Mouse (Mus musculus): Measurements from ENCODE around the gene Rps6ka2. TPM values are rescaled to one million over a fixed set of nuclear protein-coding genes. Genes with fewer than 3 reads are reported as not detected.

Rps6ka2 gene
- polyA plus RNA-seq, 1 experiment from 2014 or later = 18.7 TPM

DNA sequence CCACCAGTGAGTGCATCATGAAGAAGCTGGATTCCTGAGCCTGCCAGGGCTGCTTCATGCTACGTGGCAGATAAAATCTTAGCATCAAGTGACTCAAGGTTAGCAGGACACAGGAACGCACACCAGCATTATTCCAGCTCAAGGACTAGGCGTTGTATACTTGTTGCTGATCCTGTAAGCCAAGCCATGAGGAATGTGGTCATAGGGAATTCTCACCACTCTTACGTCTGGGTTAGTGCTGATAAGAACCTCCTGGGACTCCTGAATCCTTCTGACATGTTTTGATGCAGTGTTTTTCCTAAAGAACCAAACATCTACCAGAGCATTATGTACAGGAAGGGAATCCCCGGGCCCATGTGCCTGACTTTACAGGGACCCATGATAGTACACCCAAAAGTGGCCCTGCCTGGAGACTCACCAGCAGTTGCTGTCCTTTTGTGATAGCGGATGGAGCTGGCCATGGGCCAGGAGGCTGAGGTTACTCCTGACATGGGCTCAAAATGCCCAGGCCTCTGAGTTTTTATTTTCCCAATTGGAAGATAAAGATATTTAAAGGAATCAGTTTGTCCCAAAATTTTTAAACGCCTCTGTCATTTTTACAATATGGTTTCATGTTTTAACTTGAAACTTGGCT, 25.9 kb upstream of the Rps6ka2 start:
- H3K9ac ChIP-seq (ENCODE audit: low read depth, low read length) = no peak overlapping the region
- H3K4me2 ChIP-seq (ENCODE audit: low read length) = no peak overlapping the region
- H3K9me3 ChIP-seq (ENCODE audit: control insufficient read depth, low read length) = no peaks in the 10 kb centered on the region
- H3K27ac ChIP-seq (ENCODE audit: low read depth, low read length) = no peak overlapping the region
- H3K36me3 ChIP-seq (ENCODE audit: control insufficient read depth, insufficient read depth, low read length) = no peaks in the 10 kb centered on the region
- ATAC-seq = no peak
- WGBS = 86% methylated on average over 7 of the region's 7 CpGs
- H3K4me3 ChIP-seq (ENCODE audit: low read length) = no peak overlapping the region
- no peaks in the 10 kb centered on the region for H3K27me3 ChIP-seq (replicated peaks; ENCODE audit: control insufficient read depth, insufficient read depth, low read length)
- no peaks in the 10 kb centered on the region for H3K4me1 ChIP-seq (ENCODE audit: control insufficient read depth, insufficient read depth, low read depth, low read length)

DNA sequence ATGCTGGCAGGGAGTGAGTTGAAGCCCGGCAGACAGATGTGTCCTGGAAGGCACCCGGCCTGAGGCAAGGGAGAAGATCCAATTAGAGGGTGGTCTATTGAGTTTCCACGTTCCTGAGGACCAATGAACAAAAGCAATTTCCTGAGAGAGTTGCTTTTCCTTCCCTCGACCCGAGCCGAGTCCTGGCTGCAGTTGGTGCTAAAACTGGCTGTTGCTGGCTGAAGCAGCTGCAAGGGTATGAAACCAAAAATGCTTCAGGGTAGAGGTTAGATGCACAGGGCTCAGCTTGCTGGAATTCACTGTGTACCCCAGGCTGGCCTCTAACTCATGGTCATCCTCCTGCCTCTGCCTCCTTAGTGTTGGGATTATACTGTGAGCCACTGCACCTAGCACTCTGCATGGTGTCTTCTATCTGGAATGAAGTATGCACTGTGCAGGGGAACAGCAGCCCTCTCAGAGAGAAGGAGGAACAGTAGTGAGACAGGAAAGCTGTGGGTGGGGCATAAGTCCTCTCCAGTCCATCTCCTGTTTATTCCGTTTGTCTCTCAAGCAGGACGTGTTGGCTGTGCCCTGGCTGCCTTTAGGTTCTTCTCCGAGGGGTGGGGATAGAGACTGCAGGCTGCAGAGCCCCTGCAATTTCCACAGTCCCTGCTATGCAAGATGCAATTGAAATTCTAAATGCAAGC, 24.4 kb upstream of the Rps6ka2 start:
- no peaks in the 10 kb centered on the region for H3K9me3 ChIP-seq (ENCODE audit: control insufficient read depth, low read length)
- WGBS = 56% methylated on average over 9 of the region's 9 CpGs
- no peak overlapping the region for H3K9ac ChIP-seq (ENCODE audit: low read depth, low read length)
- H3K27ac ChIP-seq (ENCODE audit: low read depth, low read length) = no peak overlapping the region
- no peak for ATAC-seq
- H3K4me1 ChIP-seq (ENCODE audit: control insufficient read depth, insufficient read depth, low read depth, low read length) = no peaks in the 10 kb centered on the region
- H3K4me3 ChIP-seq (ENCODE audit: low read length) = no peak overlapping the region
- no peaks in the 10 kb centered on the region for H3K36me3 ChIP-seq (ENCODE audit: control insufficient read depth, insufficient read depth, low read length)
- H3K27me3 ChIP-seq (replicated peaks; ENCODE audit: control insufficient read depth, insufficient read depth, low read length) = no peaks in the 10 kb centered on the region
- H3K4me2 ChIP-seq (ENCODE audit: low read length) = no peak overlapping the region

DNA sequence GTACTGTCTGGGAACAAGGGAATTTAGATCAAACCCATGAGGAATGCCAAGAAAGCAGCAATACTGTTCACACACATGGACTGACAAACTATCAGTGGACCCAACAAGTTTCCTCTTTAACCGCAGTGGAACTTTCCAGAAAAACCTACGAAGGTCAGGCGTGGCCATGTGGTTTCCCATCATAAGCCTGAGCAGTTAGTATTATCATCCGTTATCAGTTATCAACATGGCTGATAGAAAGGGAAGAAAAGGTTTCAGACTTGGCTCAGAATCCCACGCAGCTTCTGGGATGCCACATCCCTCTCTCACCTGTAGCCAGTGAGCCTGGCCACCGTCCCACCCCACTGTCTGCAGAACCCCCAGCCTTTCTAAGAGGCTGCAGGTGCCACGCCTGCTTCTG, 23.4 kb upstream of the Rps6ka2 start:
- 91% methylated on average over 7 of the region's 7 CpGs for WGBS
- no peak for ATAC-seq
- Histone ChIP-seq H3K27me3 (replicated peaks; ENCODE audit: control insufficient read depth, insufficient read depth, low read length) (no peaks in the 10 kb centered on the region), H3K4me1 (ENCODE audit: control insufficient read depth, insufficient read depth, low read depth, low read length) (no peaks in the 10 kb centered on the region), H3K9ac (ENCODE audit: low read depth, low read length) (no peak overlapping the region), H3K36me3 (ENCODE audit: control insufficient read depth, insufficient read depth, low read length) (no peaks in the 10 kb centered on the region), H3K9me3 (ENCODE audit: control insufficient read depth, low read length) (no peaks in the 10 kb centered on the region), H3K27ac (ENCODE audit: low read depth, low read length) (no peak overlapping the region), H3K4me2 (ENCODE audit: low read length) (no peak overlapping the region), H3K4me3 (ENCODE audit: low read length) (no peak overlapping the region)

DNA sequence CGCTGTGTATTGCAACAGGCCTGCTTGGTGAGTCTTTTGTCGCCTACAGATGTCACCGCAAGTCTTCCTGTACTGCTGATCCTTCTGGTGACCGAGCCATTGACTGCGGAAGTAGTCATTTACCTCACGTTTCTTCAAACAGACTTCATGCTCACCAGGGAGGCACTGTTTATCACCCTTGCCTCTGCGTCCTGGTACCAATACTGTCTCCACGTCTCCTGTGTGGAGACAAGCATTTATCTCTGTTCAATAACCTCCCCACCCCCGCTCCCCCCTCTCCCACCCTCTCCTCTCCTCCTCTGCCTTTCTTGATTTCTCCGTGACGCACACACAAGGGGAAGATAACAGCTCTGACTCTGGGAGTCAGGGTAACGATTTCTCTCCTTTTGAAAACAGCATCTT, 22.0 kb upstream of the Rps6ka2 start:
- 44% methylated on average over 12 of the region's 12 CpGs for WGBS
- H3K4me1 ChIP-seq (ENCODE audit: control insufficient read depth, insufficient read depth, low read depth, low read length) = no peaks in the 10 kb centered on the region; the same call in 1 of the 2 replicates
- H3K36me3 ChIP-seq (ENCODE audit: control insufficient read depth, insufficient read depth, low read length) = no peaks in the 10 kb centered on the region
- H3K4me2 ChIP-seq (ENCODE audit: low read length) = no peak overlapping the region
- no peak overlapping the region for H3K4me3 ChIP-seq (ENCODE audit: low read length)
- ATAC-seq = no peak
- H3K9me3 ChIP-seq (ENCODE audit: control insufficient read depth, low read length) = no peaks in the 10 kb centered on the region
- H3K27ac ChIP-seq (ENCODE audit: low read depth, low read length) = no peak overlapping the region
- H3K27me3 ChIP-seq (replicated peaks; ENCODE audit: control insufficient read depth, insufficient read depth, low read length) = no peaks in the 10 kb centered on the region
- H3K9ac ChIP-seq (ENCODE audit: low read depth, low read length) = no peak overlapping the region

DNA sequence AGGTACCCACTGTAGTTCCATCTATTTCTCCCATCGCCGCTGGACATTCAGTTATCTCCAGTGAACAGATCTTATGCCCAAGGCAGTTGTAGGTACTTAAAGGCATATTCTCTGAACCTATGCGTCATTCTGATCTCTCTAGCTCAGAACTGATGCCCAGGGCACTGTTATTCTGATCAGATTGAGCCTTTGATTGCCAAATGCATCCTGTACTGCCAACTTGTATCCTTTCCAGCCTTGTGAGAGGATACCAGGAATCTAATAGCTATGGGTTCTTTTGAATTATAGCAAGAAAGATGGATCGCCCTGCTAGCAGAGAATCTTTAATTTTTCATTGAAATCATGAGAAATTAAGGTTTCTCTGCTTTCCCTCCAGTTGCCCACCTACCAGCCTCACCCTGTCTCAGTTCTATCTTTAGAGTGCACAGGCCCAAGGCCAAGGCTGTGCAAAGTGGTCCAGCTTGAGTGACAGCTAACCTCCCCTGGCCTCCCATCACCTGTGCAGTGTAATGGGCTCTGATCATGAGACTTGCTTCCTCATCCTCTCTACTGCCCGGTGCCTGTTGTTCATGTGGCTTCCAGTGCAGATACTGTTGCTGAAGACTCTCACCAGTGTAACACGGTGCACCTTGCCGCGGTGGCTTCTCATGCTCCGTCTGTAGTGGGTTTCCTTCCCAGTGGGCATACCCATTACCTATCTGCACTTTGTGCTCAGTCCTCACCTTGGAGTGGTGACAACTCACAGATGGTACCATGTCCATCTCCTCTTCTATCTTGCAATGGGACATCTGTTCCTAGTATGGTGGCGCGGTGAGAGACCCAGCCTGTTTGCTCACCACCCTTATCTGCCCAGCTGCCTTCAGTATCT, 20.4 kb upstream of the Rps6ka2 start:
- H3K9ac ChIP-seq (ENCODE audit: low read depth, low read length) = no peak overlapping the region
- H3K9me3 ChIP-seq (ENCODE audit: control insufficient read depth, low read length) = no peaks in the 10 kb centered on the region
- H3K27me3 ChIP-seq (replicated peaks; ENCODE audit: control insufficient read depth, insufficient read depth, low read length) = no peaks in the 10 kb centered on the region
- H3K4me3 ChIP-seq (ENCODE audit: low read length) = no peak overlapping the region
- 93% methylated on average over 11 of the region's 11 CpGs for WGBS
- H3K4me2 ChIP-seq (ENCODE audit: low read length) = no peak overlapping the region
- H3K27ac ChIP-seq (ENCODE audit: low read depth, low read length) = no peak overlapping the region
- no peaks in the 10 kb centered on the region; the same call in 1 of the 2 replicates for H3K4me1 ChIP-seq (ENCODE audit: control insufficient read depth, insufficient read depth, low read depth, low read length)
- ATAC-seq = no peak
- no peaks in the 10 kb centered on the region for H3K36me3 ChIP-seq (ENCODE audit: control insufficient read depth, insufficient read depth, low read length)

DNA sequence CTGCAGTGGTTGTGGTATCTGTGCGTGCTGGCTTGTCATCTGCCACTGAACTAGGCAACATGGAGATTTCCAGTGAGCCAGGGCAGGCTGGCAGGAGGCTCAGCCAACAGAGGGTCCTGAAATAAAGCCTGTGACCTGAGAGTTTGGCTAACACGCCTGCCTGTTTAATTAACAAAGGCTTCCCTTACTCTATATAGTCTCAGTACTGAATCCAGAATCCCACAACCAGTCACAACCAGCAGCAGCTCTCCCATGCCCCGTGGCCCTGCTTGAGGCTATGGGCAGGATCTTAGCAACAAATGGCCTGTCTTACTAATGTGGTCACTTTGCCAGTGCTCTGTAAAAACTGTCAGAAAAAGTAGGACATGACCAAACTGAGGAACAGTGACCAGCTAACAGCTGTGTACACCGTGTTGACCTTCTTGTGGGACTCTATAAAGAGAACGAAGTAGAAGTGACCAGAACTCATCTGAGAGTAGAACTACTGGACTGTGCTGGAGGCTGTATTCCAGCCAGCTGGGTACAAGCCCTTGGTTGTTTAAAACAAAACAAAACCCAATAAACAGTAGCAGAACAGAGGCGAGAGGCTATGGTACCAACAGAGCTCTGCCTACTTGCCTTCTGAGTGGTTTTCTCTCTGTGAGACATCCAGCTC, 18.3 kb upstream of the Rps6ka2 start:
- Histone ChIP-seq H3K4me1 (ENCODE audit: control insufficient read depth, insufficient read depth, low read depth, low read length) (no peaks in the 10 kb centered on the region; the same call in 1 of the 2 replicates), H3K27ac (ENCODE audit: low read depth, low read length) (peak overlapping the region; percentile 2; the same call in 1 of the 2 replicates), H3K4me2 (ENCODE audit: low read length) (no peak overlapping the region), H3K4me3 (ENCODE audit: low read length) (no peak overlapping the region), H3K27me3 (replicated peaks; ENCODE audit: control insufficient read depth, insufficient read depth, low read length) (no peaks in the 10 kb centered on the region), H3K9me3 (ENCODE audit: control insufficient read depth, low read length) (no peaks in the 10 kb centered on the region), H3K36me3 (ENCODE audit: control insufficient read depth, insufficient read depth, low read length) (no peaks in the 10 kb centered on the region), H3K9ac (ENCODE audit: low read depth, low read length) (no peak overlapping the region)
- ATAC-seq = peak; percentile 89
- WGBS = 70% methylated on average over 6 of the region's 6 CpGs

DNA sequence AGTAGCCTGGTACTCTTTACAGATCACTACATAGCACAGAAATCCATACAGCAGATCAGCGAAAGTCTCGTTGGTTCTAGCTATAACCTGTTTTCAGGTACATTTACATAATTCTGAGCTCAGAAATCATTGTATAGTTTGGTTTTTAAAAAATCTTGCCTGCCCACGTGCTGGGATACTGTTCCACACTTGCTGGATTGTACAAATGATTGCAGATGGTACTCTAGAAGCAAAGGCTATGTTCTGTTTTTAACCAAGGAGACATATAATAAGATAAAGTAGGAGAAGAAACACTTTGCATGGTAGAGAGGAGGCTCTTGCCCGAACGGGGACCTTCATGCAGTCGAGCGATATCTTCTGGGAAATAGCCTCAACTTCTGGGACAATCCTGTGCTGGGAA, 17.3 kb upstream of the Rps6ka2 start:
- H3K4me3 ChIP-seq (ENCODE audit: low read length) = no peak overlapping the region
- 92% methylated on average over 7 of the region's 7 CpGs for WGBS
- peaks cover 2% of the 10 kb centered on the region for H3K4me1 ChIP-seq (ENCODE audit: control insufficient read depth, insufficient read depth, low read depth, low read length)
- H3K9ac ChIP-seq (ENCODE audit: low read depth, low read length) = no peak overlapping the region
- no peak overlapping the region for H3K27ac ChIP-seq (ENCODE audit: low read depth, low read length)
- no peak overlapping the region for H3K4me2 ChIP-seq (ENCODE audit: low read length)
- H3K36me3 ChIP-seq (ENCODE audit: control insufficient read depth, insufficient read depth, low read length) = no peaks in the 10 kb centered on the region
- no peaks in the 10 kb centered on the region for H3K27me3 ChIP-seq (replicated peaks; ENCODE audit: control insufficient read depth, insufficient read depth, low read length)
- no peak for ATAC-seq
- H3K9me3 ChIP-seq (ENCODE audit: control insufficient read depth, low read length) = no peaks in the 10 kb centered on the region

DNA sequence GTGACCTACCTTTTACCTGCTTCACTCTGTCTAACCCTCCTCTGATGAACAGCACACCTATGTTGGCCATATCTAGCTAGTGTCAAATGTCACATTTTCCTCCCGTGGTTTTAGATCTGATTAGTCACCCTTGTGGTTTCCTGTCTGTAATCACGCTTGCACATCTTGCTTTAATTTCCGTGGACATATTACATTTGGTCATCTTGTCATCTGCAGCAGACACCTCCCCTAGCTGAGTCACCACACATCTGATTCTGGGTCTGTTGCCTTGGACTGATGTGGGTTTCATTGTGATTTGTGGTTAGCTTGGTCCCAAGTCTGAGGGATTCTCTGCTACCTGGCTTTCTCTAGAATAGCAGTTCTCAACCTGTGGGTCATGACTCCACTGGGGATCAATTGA, 6.0 kb upstream of the Rps6ka2 start:
- Histone ChIP-seq H3K27ac (ENCODE audit: low read depth, low read length) (no peak overlapping the region), H3K36me3 (ENCODE audit: control insufficient read depth, insufficient read depth, low read length) (no peaks in the 10 kb centered on the region), H3K27me3 (replicated peaks; ENCODE audit: control insufficient read depth, insufficient read depth, low read length) (no peaks in the 10 kb centered on the region), H3K4me2 (ENCODE audit: low read length) (no peak overlapping the region), H3K9me3 (ENCODE audit: control insufficient read depth, low read length) (no peaks in the 10 kb centered on the region), H3K4me1 (ENCODE audit: control insufficient read depth, insufficient read depth, low read depth, low read length) (peaks cover 4% of the 10 kb centered on the region), H3K4me3 (ENCODE audit: low read length) (no peak overlapping the region), H3K9ac (ENCODE audit: low read depth, low read length) (no peak overlapping the region)
- 66% methylated on average over 3 of the region's 3 CpGs for WGBS
- ATAC-seq = no peak

DNA sequence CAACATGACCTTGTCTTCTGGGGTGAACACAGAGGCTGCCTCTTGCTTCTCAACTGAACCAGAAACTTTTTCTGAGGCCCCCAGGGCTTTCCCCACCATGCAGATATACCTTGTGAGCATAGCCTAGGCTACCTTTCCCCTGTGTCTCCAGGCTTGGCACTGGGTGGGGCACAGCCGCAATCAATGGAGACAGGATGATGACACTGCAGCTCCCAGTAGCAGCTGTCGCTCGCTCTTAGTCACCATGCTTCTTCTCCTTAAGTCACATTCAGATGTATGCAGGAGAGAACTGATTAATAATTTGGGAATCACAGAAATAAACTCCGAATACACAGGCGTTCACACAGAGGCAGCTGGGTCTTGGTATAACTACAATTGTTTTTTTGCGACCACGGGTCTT, 4.4 kb upstream of the Rps6ka2 start:
- no peak overlapping the region for H3K4me3 ChIP-seq (ENCODE audit: low read length)
- no peaks in the 10 kb centered on the region for H3K9me3 ChIP-seq (ENCODE audit: control insufficient read depth, low read length)
- peaks cover 9% of the 10 kb centered on the region for H3K4me1 ChIP-seq (ENCODE audit: control insufficient read depth, insufficient read depth, low read depth, low read length)
- H3K27ac ChIP-seq (ENCODE audit: low read depth, low read length) = no peak overlapping the region
- ATAC-seq = no peak
- no peaks in the 10 kb centered on the region for H3K27me3 ChIP-seq (replicated peaks; ENCODE audit: control insufficient read depth, insufficient read depth, low read length)
- 97% methylated on average over 7 of the region's 7 CpGs for WGBS
- no peaks in the 10 kb centered on the region for H3K36me3 ChIP-seq (ENCODE audit: control insufficient read depth, insufficient read depth, low read length)
- no peak overlapping the region for H3K9ac ChIP-seq (ENCODE audit: low read depth, low read length)
- H3K4me2 ChIP-seq (ENCODE audit: low read length) = no peak overlapping the region

Data from hindbrain, embryonic 16.5 days (tissue).